Mouse (Mus musculus) frontal cortex, postnatal 36 days (tissue): Measurements from ENCODE around the gene Cxcr2.

Source experiments
- DNase-seq, 2 experiments: peaks; one replicate each; pipeline ENCODE4 v3.0.0; 2022; ENCODE audit warnings: low spot score in 2 of 2

Gene Cxcr2

GRCm38 (mm10) chr1:74197726-74198470 is 44.1 kb downstream of the Cxcr2 start:
- DNase-seq, result peak; percentile 58 to 60

GRCm38 (mm10) chr1:74199046-74199445 is 45.3 kb downstream of the Cxcr2 start:
- no peak for DNase-seq

GRCm38 (mm10) chr1:74201048-74201844 is 47.5 kb downstream of the Cxcr2 start:
- no peak for DNase-seq

GRCm38 (mm10) chr1:74203457-74203856 is 49.7 kb downstream of the Cxcr2 start:
- no peak for DNase-seq

- peak in 1 of 2 experiments; percentile 35 for DNase-seq
These were observed 52.1 kb downstream of the Cxcr2 start for GRCm38 (mm10) chr1:74205881-74206280.

GRCm38 (mm10) chr1:74206642-74207041 is 52.9 kb downstream of the Cxcr2 start:
- DNase-seq, result no peak

GRCm38 (mm10) chr1:74207906-74208305 is 54.1 kb downstream of the Cxcr2 start:
- DNase-seq, result peak; percentile 27 to 45

- no peak for DNase-seq
These were observed 55.2 kb downstream of the Cxcr2 start for GRCm38 (mm10) chr1:74208941-74209340.
